Mouse (Mus musculus) megakaryocyte, embryonic 14.5 days (primary cell): Measurements from ENCODE around the gene Apobec3. TPM values are rescaled to one million over a fixed set of nuclear protein-coding genes. Genes with fewer than 3 reads are reported as not detected.
"Not testable (repeated sequence)": the region's sequence is repeated elsewhere in the genome, so short reads cannot be mapped to it uniquely, and the experiment has no call there.

Source experiments
- H3K27me3 ChIP-seq: replicated peaks from 2 replicates; pipeline ENCODE3; 2012; ENCODE audit warnings: inconsistent platforms
- H3K36me3 ChIP-seq: replicated peaks from 2 replicates; pipeline ENCODE3; 2012; ENCODE audit warnings: low read length, inconsistent platforms, mixed read lengths
- H3K4me1 ChIP-seq: 2 replicates; pipeline ENCODE4 v1.6.1; 2012; ENCODE audit warnings: inconsistent platforms
- H3K4me3 ChIP-seq: replicated peaks from 2 replicates; pipeline ENCODE3; 2012; ENCODE audit warnings: moderate library complexity, mild to moderate bottlenecking, inconsistent platforms
- H3K9me3 ChIP-seq: 2 replicates; pipeline ENCODE4 v1.6.1; 2012; ENCODE audit warnings: inconsistent platforms
- FLI1 ChIP-seq: IDR thresholded peaks from 2 replicates; pipeline ENCODE4 v1.6.1; 2012; ENCODE audit warnings: low read length, inconsistent platforms, mixed read lengths
- GATA1 ChIP-seq: IDR thresholded peaks from 3 replicates; pipeline ENCODE4 v1.6.1; 2012; ENCODE audit warnings: mixed read lengths, low read length, inconsistent platforms, borderline replicate concordance
- polyA plus RNA-seq: library from polyadenylated mRNA; stranded (reverse); fragments of >175 nt; gene quantifications from 2 replicates; pipeline ENCODE4 v1.2.3, GENCODE M21; 2012; ENCODE audit warnings: low replicate concordance; ENCODE audit not compliant: insufficient read depth

Gene Apobec3
- polyA plus RNA-seq, 1 experiment = 1.1 TPM

DNA sequence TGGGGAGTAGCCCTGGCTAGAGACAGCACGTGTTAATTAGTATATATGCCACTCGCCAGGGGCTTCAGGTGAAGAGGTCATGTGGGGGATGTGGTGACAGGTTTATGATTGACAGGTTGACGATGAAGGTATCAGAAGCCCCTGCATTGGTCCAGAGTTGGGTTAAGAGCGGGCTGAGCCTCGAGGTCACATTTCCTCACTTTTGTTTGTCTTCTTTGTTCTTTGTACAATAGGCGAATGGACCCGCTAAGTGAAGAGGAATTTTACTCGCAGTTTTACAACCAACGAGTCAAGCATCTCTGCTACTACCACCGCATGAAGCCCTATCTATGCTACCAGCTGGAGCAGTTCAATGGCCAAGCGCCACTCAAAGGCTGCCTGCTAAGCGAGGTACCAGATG is 13.8 kb downstream of the Apobec3 start:
- TF ChIP-seq FLI1 = no peak
- TF ChIP-seq GATA1 = no peak
- Histone ChIP-seq H3K36me3 (peaks cover 80% of the 10 kb centered on the region), H3K4me3 (no peak overlapping the region), H3K4me1 (peaks cover 5% of the 10 kb centered on the region), H3K27me3 (no peaks in the 10 kb centered on the region), H3K9me3 (no peaks in the 10 kb centered on the region)

DNA sequence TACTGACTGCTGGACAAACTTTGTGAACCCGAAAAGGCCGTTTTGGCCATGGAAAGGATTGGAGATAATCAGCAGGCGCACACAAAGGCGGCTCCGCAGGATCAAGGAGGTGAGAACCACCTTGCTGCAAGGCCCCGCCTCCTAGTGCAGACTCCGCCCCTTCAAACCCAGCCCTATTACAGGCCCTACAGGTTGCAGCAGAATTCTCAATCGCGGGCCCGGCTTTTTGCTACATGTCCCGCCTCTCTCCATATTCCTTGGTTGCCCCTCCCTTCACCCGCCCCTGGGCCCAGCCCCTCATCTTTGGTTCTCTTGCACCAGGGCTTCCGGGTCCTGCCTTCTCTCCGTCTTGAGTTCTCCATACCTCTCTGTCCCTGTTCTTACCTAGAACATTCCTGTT is 15.4 kb downstream of the Apobec3 start:
- H3K4me1 ChIP-seq = peaks cover 5% of the 10 kb centered on the region
- peaks cover 69% of the 10 kb centered on the region for H3K36me3 ChIP-seq
- TF ChIP-seq FLI1 = no peak
- no peak for TF ChIP-seq GATA1
- H3K4me3 ChIP-seq = no peak overlapping the region
- H3K27me3 ChIP-seq = no peaks in the 10 kb centered on the region
- no peaks in the 10 kb centered on the region for H3K9me3 ChIP-seq

DNA sequence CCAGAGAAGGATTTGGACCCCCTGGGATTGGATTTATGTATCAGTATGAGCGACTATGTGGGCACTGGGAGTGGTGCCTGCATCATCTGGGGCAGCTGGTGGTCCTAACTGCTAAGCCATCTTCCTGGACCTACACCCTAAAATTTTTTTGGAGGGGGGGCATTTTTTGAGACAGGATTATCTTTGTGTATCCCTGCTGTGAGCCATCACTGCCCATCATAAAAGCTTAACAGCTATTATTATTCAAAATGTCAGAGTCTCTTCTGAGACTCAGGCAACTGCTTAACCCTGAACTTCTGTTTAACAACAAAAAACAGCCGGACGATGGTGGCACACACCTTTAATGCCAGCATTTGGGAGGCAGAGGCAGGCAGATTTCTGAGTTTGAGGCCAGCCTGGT is 17.5 kb downstream of the Apobec3 start:
- peaks cover 54% of the 10 kb centered on the region for H3K36me3 ChIP-seq
- not testable (repeated sequence) for H3K27me3 ChIP-seq, H3K9me3 ChIP-seq, H3K4me1 ChIP-seq, H3K4me3 ChIP-seq

DNA sequence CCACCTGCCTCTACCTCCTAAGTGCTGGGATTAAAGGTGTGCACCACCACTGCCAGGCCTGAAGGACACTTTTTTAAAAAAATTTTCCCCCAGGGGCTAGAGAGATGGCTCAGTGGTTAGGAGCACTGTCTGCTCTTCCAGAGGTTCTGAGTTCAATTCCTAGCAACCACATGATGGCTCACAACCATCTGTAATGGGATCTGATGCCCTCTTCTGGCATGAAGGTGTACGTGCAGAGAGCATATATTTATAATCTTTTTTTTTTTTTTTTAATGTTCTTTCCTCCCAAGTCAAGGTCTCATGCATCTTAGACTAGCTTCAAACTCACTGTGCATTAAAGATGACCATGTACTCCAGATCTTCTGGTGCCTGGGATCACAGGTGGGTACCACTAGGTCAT is 19.4 kb downstream of the Apobec3 start:
- not testable (repeated sequence) for H3K4me3 ChIP-seq, H3K9me3 ChIP-seq, H3K4me1 ChIP-seq, H3K27me3 ChIP-seq
- peaks cover 46% of the 10 kb centered on the region for H3K36me3 ChIP-seq

DNA sequence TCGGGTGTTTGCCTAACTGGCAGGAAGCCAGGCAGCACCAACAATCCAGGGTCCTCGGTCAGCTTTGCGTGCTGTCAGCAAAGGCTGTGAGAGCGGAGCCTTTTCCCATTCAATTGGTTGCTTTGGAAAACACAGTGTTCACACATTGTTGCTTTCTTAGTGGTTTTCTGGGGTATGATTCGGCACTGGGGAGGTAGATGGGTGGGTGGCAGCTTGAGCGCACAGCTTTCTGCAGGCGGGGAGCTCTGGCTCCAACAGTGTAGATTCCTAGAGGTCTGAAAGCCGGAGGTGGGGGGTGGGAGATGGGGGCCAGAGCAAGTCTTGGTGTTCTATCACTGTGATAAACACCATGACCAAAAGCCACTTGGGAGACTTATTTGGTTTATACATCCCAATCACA is 19.9 kb downstream of the Apobec3 start:
- TF ChIP-seq FLI1 (no peak), GATA1 (no peak)
- Histone ChIP-seq H3K4me1 (no peaks in the 10 kb centered on the region), H3K36me3 (peaks cover 46% of the 10 kb centered on the region), H3K4me3 (no peak overlapping the region), H3K9me3 (no peaks in the 10 kb centered on the region), H3K27me3 (no peaks in the 10 kb centered on the region)

DNA sequence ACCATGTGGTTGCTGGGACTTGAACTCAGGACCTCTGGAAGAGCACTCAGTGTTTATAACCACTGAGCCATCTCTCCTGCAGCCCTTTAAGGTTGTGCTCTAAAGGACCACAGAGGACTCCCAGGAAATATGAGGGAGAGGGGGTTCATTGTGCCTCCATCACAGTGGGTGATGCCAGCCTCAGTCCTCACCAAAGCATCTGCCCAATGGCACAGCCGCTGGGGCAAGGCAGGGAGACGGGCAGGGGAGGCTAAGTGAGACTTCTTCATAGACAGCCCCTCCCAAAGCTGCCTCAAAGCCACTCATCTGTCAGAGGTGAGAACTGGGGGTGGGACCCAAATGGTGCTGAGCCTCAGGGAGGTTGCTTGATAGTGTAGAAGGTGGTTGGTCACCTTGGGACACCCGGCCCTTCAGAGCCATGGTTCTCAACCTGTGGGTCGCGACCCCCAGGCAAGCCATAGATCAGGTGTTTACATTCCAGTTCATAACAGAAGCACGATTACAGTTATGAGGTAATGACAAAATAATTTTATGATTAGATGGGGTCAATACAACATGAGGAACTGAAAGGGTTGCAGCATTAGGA is 22.4 kb downstream of the Apobec3 start:
- Histone ChIP-seq H3K4me1 (no peaks in the 10 kb centered on the region), H3K36me3 (peaks cover 48% of the 10 kb centered on the region), H3K4me3 (no peak overlapping the region), H3K27me3 (no peaks in the 10 kb centered on the region), H3K9me3 (no peaks in the 10 kb centered on the region)
- TF ChIP-seq GATA1 = no peak
- TF ChIP-seq FLI1 = no peak

DNA sequence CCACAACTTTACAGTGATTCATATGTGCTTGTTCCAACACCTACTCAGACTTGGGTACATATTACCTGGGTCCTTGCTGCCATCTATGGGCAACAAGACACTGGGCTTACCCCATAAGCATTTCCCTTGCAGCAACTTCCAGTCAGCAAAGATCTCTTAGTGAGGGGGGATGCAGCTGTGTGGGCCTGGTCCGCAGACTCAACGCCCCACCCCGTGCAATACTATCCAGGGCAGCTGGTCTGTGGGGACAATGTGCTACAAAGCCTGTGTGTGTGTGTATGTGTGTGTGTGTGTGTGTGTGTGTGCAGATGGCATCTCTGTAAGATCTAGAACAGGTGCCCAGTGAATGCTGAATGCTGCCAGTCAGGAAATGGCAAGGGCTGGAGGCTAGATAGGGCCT is 22.9 kb downstream of the Apobec3 start:
- H3K36me3 ChIP-seq = peaks cover 53% of the 10 kb centered on the region
- no peaks in the 10 kb centered on the region for H3K9me3 ChIP-seq
- H3K27me3 ChIP-seq = no peaks in the 10 kb centered on the region
- no peak overlapping the region for H3K4me3 ChIP-seq
- TF ChIP-seq GATA1 (no peak), FLI1 (no peak)
- H3K4me1 ChIP-seq = no peaks in the 10 kb centered on the region

DNA sequence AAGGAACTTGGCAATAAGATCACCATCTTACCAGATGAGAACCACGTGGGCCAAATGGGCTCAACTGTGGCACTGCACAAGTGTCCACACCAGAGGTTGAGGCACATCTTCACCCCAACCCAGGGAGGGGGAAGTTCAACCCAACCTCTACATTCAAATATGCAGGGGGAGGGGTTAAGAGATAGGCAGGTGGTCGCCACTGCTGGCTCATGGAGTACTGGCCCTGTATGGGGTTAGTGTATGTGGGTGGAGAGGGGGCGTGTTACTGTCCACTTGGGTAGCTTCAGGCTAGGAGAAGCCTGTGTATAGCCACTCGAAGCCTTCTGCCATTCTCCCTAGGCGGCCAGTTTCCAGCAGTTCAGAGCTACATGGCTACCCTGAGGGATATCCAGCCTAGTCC is 24.7 kb downstream of the Apobec3 start:
- Histone ChIP-seq H3K27me3 (peaks cover 4% of the 10 kb centered on the region), H3K9me3 (no peaks in the 10 kb centered on the region), H3K36me3 (peaks cover 63% of the 10 kb centered on the region), H3K4me3 (no peak overlapping the region), H3K4me1 (no peaks in the 10 kb centered on the region)
- no peak for TF ChIP-seq GATA1
- no peak for TF ChIP-seq FLI1

DNA sequence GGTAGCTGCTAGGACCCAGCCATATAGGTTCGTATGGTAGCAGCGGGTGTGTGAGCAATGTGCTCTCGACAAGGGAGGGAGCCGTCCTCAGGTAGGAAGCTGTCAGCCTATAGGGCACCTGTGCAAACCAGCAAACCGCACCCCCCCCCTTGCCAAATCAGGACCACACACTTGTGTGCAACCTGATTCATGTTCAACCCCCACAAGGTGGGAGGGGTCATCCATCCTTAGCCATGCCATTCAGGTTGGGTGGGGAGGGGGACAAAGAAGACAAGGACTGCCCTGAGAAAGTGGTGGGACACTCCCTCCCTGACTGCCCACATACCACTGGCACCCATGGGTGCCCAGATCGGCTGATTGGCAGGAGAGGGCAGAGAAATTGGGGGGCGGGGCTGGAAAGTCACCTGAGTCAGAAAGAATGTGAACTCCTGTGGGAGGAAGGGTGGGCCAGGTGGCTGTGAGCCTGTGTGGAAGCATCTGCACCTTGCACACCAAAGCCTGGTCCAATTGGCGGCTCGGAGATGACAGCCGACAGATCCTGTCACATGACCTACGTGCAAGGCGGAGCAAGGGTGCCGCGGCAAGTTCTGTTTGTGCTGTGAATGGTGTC is 25.8 kb downstream of the Apobec3 start:
- Histone ChIP-seq H3K4me1 (no peaks in the 10 kb centered on the region), H3K4me3 (no peak overlapping the region), H3K9me3 (peaks cover 3% of the 10 kb centered on the region; the same call in 1 of the 2 replicates), H3K27me3 (peaks cover 7% of the 10 kb centered on the region), H3K36me3 (peaks cover 71% of the 10 kb centered on the region)
- TF ChIP-seq FLI1 = no peak
- TF ChIP-seq GATA1 = no peak

DNA sequence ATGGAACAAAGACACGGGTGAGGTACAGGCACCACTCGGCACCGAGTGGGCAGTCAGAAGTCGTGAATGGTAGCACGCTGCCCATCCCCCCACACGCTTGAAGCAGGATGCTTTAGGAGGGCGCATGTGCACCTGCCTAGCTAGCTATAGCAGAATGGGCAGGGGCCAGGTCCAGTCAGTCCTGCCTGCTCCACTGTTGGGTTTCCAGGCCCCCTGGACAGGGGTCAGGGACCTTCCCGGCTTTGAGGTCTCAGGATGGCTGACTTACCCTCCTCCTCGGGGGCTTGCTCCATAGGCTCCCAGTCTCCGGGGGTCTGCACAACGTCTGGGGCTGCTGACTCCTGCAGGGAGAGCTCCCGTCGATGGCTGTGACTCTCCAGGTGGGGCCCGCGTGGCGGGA is 27.0 kb downstream of the Apobec3 start:
- TF ChIP-seq GATA1 = no peak
- TF ChIP-seq FLI1 = no peak
- H3K4me1 ChIP-seq = no peaks in the 10 kb centered on the region
- no peak overlapping the region for H3K4me3 ChIP-seq
- peaks cover 4% of the 10 kb centered on the region; the same call in 1 of the 2 replicates for H3K9me3 ChIP-seq
- peaks cover 80% of the 10 kb centered on the region for H3K36me3 ChIP-seq
- H3K27me3 ChIP-seq = peaks cover 10% of the 10 kb centered on the region

DNA sequence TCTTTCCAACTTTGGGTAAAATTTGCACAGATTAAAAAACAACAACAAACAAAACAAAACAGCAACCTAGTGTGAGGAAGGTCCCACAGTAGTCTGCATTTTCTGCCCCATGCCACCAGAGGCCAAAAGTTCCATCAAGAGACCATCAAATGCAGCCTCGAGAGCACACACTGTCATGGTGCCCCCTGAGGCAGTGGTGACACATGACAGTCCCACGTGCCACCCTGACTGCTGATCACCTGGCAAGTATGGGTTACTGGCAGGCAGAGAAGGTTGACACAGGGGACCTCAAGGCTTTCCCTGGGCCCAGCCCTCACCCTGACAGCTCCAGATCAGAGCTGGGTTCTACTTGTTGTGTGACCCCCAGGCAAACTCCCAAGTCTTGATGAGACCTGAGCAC is 28.3 kb downstream of the Apobec3 start:
- peaks cover 10% of the 10 kb centered on the region for H3K27me3 ChIP-seq
- peaks cover 83% of the 10 kb centered on the region for H3K36me3 ChIP-seq

More for the DNA sequence above, 28.3 kb downstream of the Apobec3 start:
- no peak overlapping the region for H3K4me3 ChIP-seq
- TF ChIP-seq GATA1 = no peak
- TF ChIP-seq FLI1 = no peak
- H3K9me3 ChIP-seq = peaks cover 4% of the 10 kb centered on the region; the same call in 1 of the 2 replicates
- H3K4me1 ChIP-seq = no peaks in the 10 kb centered on the region
